Comparison of ENCODE assay signal across 23 mouse cellular contexts in genomic region chr8:117027601-117028000, GRCm38 (mm10). TPM values are rescaled to one million over a fixed set of nuclear protein-coding genes. Genes with fewer than 3 reads are reported as not detected.
"Had no signal": no experiment of that assay in that cellular context is flagged by ENCODE, and none has a peak within 500 bp of the region (broad histone marks: within the 10 kb centered on the region; RNA-seq: fewer than 3 reads in every experiment).

No protein-coding gene starts in this region.

- DNase-seq: gastrocnemius, adult 2 months; gastrocnemius, postnatal 10 days; gastrocnemius, postnatal 25 days; heart, adult 18-20 months; heart, postnatal 10 days; heart, postnatal 4 days; kidney, adult 18-20 months; kidney, adult 8-10 months; kidney, postnatal 10 days; kidney, postnatal 25 days; kidney, postnatal 4 days; liver; liver, embryonic 13.5 days had no signal

RNA-seq across cellular contexts. Expression of gene Pkd1l2, which starts 54.6 kb away (rescaled TPM):
- total RNA-seq: granulocyte monocyte progenitor cell, adult 5-6 weeks; heart, adult 18-20 months; heart, postnatal 25 days; left cerebral cortex, postnatal 14 days had no signal
- polyA plus RNA-seq: heart, embryonic 16.5 days; hindbrain, embryonic 10.5 days; hindbrain, embryonic 12.5 days; intestine, embryonic 15.5 days; kidney, embryonic 14.5 days; limb, embryonic 10.5 days; limb, embryonic 12.5 days had no signal
